Mouse (Mus musculus): ENCODE measurements around the gene Ralgps2. TPM values are rescaled to one million over a fixed set of nuclear protein-coding genes. Genes with fewer than 3 reads are reported as not detected.

Gene Ralgps2
- polyA plus RNA-seq, 1 experiment = 10.3 TPM

- no peak for DNase-seq (ENCODE audit: low read depth)
These were observed 169.7 kb downstream of the Ralgps2 start for GRCm38 (mm10) chr1:156769621-156770297.

- no peak for DNase-seq (ENCODE audit: low read depth)
These were observed 170.3 kb downstream of the Ralgps2 start for GRCm38 (mm10) chr1:156769163-156769562.

GRCm38 (mm10) chr1:156765311-156765710 is 174.1 kb downstream of the Ralgps2 start:
- DNase-seq (ENCODE audit: low read depth) = no peak

GRCm38 (mm10) chr1:156764584-156764983 is 174.8 kb downstream of the Ralgps2 start:
- DNase-seq (ENCODE audit: low read depth) = no peak

GRCm38 (mm10) chr1:156763280-156763679 is 176.1 kb downstream of the Ralgps2 start:
- no peak for DNase-seq (ENCODE audit: low read depth)

- no peak for DNase-seq (ENCODE audit: low read depth)
These were observed 178.0 kb downstream of the Ralgps2 start for GRCm38 (mm10) chr1:156761430-156761801.

- DNase-seq (ENCODE audit: low read depth) = no peak
These were observed 178.6 kb downstream of the Ralgps2 start for GRCm38 (mm10) chr1:156760549-156761429.

GRCm38 (mm10) chr1:156758326-156758725 is 181.1 kb downstream of the Ralgps2 start:
- DNase-seq (ENCODE audit: low read depth) = no peak

- DNase-seq (ENCODE audit: low read depth) = no peak
These were observed 184.6 kb downstream of the Ralgps2 start for GRCm38 (mm10) chr1:156754608-156755413.

Other genes with a start within 250 kb of the Ralgps2 start
- gene Fam20b, start 220.5 kb downstream of the Ralgps2 start, polyA plus RNA-seq (2012; rRNA removed) = 53.4 and 64.3 TPM in 2 replicates
- gene Angptl1, start 101.1 kb downstream of the Ralgps2 start, polyA plus RNA-seq (2012; rRNA removed) = 2.5 and 4.1 TPM in 2 replicates
- 0.78 and 2.1 TPM in 2 replicates for gene Tex35, start 169.1 kb upstream of the Ralgps2 start, polyA plus RNA-seq (2012; rRNA removed)

Data from gonadal fat pad, adult 2 months (tissue).